Mouse (Mus musculus) kidney, postnatal 4 days (tissue): Measurements from ENCODE around the gene Adamts9.

Experiments used
- DNase-seq, 2 experiments: peaks; one replicate each; pipeline ENCODE4 v3.0.0; 2021; ENCODE audit warnings: mixed read lengths in 2 of 2

The Adamts9 gene

DNA sequence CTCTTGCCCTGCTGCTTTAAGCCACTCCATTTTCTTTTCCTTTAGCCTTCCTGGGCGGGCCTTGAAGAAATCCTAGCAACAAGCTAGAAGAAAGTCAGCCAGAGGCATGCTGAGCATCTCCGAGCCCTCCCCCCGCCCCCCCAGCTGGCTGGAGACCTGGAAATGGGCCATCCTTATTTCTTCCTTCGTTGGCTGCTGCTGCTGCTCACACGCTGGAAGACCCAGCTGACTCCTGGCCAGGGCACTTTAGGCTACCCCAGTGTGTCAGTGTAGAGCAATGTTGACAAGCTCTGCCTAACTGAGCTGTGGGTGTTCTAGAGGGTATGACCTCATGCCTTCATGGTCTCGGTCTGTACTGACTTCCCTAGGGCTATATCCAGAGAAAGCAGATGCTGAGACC, 140.1 kb downstream of the Adamts9 start:
- DNase-seq, result peak; percentile 41 to 56

DNA sequence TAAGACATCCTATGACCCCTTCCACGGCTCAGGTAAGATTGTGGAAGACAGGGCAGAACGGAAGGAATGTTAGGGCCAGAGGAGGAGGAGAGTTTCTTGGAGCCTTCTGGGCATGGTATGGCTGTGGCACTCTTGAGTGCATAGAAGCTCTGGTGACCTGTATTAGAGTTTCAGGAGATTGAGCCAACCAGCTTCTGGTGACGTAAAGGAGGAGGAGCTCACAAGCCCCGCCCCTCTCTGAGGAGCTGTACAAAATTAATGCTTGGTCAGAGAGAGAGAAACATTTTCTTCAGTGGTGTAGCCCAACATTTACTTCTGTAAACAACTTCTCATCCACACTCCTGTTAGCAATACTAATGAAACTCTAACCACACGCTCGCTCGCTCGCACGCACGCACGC, 140.9 kb downstream of the Adamts9 start:
- no peak for DNase-seq

DNA sequence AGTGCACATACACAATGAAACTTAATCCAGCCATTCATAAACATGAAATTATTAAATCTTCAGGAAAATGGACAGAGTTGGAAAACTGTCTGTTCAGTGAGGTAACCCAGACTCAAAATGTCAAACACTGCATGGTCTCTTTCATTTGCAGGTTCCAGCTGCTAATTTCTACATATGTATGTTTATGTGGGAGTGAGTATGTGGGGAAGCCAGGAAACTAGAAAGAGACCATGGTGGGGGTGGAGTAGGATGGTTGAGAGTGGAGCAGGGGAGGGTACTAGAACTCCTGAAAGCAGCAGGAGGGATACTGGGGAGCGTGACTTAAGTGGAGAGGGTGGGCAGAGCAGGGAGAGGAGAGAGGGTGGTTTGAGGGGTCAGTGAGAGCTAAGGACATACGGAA, 141.8 kb downstream of the Adamts9 start:
- DNase-seq, result no peak

DNA sequence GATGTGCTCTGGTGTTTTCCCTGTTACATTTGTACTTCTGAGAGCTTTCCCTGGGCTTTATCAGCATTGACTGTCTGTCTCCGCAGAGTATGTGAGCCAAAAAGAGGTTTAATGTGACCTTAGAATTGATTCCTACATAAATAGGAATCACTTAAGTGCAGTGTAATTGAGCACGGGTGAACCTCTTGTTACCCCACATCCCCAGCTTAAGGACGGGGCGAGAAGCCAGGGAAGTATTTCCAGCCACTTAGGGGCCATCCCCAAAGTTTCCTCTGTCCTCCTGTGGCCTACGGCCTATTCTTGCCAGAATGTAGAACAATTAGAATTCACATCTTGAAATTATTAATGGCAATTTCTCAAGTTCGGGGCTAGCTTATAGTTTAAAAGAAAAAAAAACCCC, 149.5 kb downstream of the Adamts9 start:
- no peak for DNase-seq

DNA sequence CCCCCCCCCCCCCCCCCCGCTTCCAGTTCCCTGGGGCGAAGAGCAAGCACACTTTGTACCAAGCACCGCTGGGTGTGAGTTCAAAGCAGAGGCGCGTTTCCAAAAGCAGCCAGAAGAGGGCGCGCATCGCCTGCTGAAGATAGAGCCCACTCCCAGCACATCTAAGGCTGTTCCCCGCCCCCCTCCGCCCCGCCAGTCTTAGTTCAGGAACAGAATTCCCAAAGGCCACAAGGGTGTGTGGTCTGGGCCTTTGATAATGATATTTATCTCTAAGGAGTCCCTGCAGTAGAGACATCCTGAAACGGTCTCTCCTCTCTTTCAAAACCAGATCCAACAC, 155.9 kb downstream of the Adamts9 start:
- DNase-seq, result peak; percentile 97

DNA sequence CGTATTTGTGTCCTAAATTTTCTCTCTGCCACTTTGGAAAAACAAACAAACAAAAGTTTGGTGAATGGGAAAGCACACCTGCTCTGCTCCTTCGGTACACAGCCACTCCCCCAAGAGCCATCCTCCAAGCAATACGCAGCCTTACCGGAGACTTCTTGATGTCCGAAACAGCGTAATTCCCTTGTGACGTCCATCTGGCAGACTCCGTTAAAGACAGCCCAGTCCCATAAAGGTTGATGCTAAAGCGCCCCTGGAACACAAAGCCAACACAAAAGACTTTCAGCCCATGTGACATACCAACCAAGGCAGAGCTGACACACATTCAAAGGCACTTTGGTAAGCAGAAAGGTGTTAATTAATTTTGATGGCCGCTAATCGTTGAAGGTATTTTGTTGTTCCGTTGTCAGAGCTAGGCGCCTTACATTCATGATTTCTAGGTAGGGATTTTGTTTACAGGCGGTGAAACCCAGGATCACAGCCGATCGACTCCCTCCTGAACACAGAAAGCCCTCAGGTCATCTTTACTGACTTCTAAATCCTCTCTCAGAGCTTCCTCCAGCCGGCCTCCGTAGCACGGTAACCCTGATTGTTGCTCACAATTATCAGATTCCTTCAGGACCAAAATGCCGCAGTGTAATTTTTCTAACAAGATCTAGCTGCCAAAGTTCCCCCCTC, 156.5 kb downstream of the Adamts9 start:
- no peak for DNase-seq

DNA sequence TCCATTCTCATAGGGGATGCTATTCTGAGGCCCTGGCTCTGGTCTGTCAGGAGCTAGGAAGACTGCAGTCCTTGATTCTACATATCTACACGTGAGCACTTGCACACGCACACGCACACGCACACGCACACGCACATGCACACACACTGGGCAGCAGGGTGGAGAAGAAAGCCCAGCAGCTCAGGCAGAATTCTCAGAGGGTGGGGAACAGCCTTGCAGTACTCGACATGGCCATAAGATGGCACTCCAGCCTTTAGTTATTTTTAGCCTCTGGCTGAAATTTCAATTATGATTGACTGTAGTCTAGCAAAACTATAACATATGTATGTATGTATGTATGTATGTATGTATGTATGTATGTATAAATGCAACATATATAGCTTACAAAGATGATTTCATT, 158.5 kb downstream of the Adamts9 start:
- DNase-seq, result peak; percentile 77 to 79

DNA sequence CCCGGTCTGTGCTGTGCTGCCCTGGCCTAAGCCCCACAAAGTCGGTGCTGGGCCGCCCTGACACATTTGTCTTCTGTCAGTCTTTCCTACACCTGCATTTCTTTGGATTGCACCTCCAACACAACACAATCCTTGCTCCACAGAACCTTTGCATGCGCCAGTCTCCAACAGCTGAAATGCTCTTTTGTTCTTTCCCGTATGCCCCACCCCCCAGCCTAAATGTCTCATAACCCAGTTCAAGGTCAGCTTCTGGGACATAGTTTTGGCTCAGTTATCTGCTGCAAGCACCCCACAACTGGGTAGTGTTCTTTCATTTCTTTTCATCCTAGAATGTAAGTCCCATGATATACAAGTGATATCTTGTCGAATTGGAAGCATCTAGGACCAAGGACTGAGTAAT, 161.8 kb downstream of the Adamts9 start:
- DNase-seq, result no peak

DNA sequence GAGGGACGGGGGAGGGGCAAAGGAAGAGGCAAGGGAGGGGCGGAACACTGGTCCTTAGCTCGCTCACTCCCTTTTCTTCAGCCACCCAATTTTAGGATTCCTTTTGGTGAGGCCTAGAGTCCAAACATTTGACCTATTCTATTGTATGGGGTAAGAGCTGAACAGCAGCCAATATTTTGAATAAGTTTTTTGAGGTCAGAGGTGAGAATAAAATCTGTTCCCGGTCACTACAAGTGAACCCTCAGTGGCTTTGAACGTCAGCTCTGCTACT, 163.4 kb downstream of the Adamts9 start:
- no peak for DNase-seq

DNA sequence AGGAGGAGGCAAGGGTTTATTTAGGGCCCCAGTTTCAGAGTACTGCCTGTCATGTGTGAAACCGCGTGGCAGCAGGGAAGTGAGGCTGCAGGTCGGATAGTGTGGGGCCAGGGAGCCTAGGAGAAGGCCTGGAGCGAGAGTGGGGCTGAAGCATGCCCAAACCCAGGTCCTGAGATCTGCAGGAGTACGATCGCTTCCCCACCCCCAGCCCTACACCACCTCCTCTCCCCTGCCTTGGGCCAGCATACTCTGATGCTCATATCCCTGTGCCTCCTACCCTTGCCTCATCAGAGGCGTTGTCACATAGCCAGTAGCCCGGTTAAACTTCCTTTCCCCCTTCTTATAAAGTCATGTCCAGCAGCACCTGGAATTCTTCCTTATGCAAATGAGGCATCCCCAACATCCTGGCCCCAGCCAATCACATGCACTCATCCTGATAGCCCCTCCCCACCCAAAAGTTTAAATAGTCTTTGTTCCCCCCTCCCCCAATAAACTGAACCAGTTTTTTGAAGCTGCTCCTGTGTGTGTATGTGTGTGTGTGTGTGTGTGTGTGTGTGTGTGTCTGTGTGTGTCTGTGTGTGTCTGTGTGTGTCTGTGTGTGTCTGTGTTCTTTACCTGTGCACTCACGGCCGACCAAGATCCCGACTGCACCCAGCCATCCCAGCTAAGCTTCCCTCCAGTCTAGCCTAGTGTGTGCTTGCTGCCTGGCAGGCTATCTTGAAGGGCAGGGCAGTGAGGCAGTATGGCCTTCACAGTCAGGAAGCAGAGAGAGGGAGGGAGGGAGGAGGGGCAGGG, 164.0 kb downstream of the Adamts9 start:
- DNase-seq, result peak in 1 of 2 experiments; percentile 39

DNA sequence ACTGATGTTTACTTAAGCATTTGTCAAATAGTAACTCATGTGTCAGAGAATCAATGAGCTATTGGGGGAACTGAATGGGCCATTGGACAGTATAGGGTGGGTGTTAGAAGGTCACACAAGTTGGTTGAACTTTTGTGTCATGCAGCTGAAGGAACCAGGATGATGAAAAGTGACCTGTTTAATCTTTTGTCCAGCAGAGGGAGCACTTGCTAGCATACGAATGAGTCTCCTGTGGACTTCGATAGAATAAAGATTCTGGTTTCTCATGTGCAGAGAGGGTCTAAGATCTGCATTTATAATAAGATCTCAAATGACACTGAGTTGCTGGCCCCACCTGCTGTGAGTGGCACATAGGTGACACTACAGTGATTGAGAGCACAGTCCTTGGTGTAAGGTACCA, 166.9 kb downstream of the Adamts9 start:
- no peak for DNase-seq

DNA sequence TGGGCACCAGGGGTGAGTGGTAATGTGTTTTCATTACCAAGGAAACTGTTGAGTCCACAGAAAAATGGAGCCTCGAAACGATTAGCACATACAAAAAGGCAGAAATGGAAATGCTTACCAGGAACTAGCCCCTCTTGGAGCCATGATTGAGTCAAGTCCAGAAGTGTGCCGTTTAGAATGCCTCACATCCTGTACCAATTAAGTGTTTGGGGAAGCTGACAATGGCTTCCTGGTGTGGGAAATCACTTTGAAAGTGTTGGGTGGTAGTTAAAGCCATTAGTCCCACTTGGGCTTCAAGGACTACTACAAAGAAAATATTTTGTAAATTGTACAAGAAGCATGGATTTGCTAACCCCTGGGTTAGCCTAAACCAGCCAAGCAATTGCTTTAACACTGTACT, 180.9 kb downstream of the Adamts9 start:
- DNase-seq, result no peak

DNA sequence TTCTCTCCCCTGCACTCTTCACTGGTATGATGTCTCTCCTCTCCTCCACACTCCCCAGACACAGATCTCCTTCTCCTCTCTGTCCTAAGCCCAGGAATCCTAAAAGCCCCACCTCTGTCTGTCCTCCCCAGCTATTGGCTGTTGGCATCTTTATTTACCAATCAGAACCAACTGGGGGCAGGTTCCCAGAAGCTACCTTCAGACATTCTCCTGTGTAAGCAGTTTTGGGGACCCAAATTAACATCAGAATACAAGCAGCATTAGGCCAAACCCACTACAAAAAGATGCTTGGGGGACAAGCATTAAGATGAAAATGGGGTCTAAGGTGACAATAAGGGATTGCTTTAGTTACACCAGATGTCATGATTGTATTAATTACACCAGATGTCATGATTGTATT, 183.7 kb downstream of the Adamts9 start:
- no peak for DNase-seq

DNA sequence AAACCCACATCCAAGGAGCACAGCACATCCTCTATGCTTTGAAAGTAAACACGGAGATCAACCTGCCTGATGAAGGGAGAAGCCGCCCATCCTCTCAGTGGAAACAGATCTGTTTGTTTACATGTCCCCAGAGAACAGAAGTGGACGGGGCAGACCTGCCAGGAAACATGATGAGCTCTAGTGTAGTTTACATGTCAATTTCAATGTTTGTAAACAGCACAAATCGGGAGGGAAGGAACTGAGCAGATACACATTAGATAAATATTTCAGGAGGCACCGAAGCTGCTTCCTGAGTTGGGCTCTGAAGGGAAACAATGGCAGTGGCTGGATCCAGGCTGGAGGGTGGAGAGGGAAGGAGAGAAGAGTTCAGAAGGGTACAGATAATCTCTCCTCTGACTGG, 187.5 kb downstream of the Adamts9 start:
- DNase-seq, result no peak

DNA sequence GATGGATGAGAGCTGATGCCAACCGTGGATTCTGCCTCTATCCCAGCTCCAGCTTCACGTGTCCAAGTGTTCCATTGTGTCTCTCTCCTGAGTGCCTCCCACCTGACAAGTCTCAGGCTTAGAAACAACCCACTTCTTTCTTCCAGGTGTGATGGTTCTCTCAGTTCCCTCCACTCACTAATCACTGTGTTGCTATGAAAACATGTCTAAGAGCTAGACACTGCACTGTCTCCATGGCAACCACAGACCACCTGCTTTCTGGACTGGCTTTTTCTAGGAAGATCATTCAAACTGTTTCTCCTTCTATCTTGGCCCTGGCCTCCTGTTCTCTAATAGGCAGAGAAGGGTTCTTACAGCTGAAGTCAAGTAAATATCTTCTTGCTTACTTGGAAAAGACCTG, 190.6 kb downstream of the Adamts9 start:
- DNase-seq, result no peak

DNA sequence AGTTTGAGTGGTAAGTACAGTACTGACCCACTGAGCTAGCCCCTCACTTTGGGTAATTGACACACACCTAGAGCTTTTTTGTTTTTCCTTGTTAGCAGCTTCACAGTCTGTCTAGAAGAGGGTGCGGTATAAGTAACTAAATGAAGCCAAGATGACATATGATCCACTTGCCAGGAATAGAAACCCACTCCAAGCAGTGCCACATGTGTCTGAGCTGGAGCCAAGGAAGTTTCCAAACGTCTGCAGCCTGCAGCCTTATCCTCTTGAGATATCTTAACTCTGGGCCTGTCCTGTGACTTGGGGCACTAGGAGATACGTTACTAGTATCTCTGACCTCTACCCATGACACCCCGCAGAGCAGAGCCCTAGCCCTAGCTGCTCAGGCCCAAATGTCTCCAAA, 193.9 kb downstream of the Adamts9 start:
- DNase-seq, result no peak

DNA sequence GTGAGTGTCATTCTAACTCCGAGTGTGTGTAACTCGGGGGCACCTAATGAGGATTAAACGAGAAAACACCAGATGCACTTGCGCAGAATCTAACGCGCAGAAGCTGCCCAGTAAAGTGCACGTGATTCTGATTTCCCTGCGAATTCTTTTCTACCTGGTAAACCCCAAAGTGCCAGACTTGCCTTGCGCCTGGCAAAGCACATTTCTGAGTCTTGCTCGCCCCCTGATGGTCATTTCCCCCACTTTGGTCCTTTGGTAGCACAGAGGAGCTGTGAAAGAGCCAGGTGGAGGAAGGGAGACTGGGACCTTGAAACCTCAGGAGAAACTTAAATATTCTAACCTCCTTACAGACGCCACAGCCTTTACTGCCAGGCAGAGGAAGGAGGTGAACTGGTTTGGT, 199.7 kb downstream of the Adamts9 start:
- DNase-seq, result peak; percentile 86

DNA sequence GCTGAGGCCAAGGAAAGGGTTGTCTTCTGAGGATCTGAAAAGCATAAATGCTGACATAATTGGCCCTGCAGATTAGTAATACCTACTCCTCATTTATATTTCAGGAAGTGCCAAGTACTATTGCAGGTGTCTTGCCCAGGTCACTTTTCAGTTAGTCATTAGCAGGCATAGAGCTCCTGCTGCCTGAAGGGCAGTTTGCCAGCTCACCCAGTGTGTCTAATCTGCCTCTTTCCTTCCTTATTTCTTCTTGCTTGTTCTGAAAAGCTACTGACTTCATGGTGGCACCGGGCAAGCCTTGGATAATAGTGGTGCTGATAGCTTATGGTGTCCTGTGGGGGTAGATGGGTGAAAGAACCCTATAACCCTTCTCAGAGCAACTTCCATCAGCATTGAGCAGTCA, 206.2 kb downstream of the Adamts9 start:
- peak; percentile 28 to 45 for DNase-seq

DNA sequence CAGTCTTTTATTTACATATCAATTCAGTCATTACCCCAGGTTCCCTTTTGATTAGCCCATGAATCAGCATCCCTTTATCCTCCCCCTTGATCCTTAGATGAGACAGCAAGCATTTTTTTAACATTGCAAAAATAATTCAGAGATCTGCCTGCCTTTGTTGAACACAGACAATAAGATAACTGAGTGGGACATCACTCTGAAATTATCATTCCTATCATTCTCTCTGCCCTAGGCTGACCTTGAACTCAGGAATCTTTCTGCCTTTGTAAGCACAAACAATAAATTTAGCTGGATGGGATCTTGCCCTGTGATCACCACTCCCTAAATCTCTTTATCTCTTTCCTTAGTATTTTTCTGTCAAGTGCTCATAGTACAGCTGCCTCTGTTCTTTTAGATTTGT, 209.6 kb downstream of the Adamts9 start:
- no peak for DNase-seq

DNA sequence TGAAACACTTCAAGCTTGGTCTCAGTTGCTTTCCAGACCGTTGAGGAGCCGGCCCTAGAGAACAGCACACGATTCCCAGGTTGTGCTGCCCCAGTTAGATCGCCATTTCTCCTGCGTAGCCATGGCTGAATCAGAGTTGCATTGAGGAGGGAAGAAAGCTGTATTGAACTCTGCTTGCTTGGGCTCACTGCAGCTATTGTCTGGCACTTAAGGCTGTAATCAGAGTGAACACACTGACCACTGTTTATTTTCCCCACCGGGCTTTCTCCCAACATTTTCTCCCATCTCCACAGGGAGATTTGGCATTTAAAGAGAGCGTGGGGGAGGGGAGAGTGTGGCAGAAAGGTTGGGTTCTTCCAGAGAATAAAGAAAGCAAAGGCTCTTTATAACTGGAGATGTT, 214.8 kb downstream of the Adamts9 start:
- DNase-seq, result no peak

DNA sequence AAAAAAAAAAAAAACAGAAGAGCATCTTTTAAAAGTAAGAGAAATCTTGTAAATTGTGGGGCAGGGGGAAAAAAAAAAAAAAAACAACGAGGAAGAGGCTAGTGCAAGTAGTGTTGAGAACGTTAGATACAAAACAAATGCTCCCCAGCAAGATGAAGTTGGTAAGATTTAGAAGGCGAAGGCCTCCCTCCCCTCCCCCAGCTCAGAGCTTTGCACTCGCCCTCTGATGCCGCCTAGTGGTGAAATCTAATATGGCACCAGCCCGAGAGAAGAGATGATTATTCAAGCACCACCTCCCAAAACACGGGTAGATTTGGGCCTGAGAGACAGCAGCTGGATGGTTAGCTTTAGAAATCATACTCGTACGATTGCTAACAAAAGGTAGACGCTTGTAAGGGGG, 215.2 kb downstream of the Adamts9 start:
- peak; percentile 94 to 95 for DNase-seq

DNA sequence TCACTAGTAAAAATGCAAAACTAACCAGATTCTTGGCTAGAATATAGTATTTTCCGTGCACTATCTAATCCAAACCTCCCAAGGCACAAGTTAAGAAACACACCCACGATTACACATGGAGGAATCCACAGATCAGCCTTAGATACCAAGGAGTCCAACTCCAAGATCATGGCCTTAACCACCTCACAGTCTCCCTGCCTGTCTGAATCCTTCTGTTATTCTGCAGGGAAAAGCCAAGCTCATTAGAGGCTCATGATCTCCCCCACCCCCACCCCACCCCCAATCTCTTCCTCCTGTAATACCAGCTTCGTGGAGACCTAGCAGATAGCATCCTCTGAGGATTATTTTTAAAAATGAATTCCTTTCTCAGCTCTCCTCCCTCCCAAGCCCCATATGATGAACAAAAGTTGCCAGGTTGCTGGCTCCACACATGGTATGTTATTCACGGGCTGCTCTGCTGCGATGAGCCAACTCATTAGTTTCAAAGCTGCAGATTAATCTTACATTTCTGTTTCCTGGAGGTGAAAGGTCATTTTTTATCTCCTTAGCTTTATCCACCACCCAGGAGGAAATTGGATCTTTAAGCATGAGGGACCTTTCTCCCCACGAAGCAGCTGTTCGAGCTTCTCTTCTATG, 215.8 kb downstream of the Adamts9 start:
- DNase-seq, result no peak

DNA sequence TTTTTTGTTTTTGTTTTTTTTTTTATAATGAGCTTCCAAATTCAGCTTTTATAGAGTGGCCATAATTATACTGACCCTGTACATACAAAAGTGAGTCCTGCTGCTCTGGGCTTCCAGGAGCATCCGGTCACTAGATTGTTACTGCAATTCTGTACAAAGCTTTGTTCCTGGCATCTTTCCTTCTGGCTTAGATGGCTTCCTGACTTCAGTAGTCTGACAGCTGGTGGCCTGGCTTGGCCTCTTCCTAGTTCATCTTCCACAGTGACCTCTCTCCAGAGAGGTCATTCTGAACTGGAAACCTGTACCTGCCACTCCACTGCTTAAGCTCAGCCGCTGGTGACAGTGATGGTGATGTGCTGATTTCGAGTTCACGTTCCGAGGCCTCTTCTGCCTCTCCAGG, 217.2 kb downstream of the Adamts9 start:
- no peak for DNase-seq

DNA sequence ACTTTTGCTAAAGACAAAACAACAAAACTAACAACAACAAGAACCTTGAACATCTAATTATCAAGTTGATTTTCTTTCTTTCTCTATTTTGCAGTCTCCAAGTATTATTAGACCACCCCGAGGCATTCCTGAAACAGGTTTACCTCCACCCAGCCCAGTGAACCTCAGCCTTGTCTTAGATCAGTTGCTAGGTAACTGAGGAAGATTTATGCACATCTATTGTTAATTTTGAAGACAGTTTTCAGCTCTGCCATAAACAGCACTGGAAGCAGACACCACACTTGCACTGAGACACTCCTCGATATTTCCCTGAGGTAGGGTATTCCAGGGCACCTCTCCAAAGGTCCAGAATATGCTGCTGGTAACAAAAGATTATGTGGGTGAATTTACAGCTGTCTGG, 218.9 kb downstream of the Adamts9 start:
- no peak for DNase-seq
